Mouse (Mus musculus) cerebellum, adult 2 months (tissue): ENCODE data around the gene Dlgap4.
"Not testable (repeated sequence)": the region's sequence is repeated elsewhere in the genome, so short reads cannot be mapped to it uniquely, and the experiment has no call there.

ENCODE experiments used
- CTCF ChIP-seq: fragments of 200-500 bp; IDR thresholded peaks from 2 replicates; pipeline ENCODE4 v1.5.1; 2011; ENCODE audit warnings: low read depth, mild to moderate bottlenecking, control low read depth, low read length, moderate library complexity, borderline replicate concordance; ENCODE audit not compliant: insufficient read depth
- POLR2A ChIP-seq: fragments of 200-500 bp; IDR thresholded peaks from 2 replicates; pipeline ENCODE4 v1.6.1; 2011; ENCODE audit warnings: low read length, control low read depth, borderline replicate concordance; ENCODE audit not compliant: insufficient read depth

DNA sequence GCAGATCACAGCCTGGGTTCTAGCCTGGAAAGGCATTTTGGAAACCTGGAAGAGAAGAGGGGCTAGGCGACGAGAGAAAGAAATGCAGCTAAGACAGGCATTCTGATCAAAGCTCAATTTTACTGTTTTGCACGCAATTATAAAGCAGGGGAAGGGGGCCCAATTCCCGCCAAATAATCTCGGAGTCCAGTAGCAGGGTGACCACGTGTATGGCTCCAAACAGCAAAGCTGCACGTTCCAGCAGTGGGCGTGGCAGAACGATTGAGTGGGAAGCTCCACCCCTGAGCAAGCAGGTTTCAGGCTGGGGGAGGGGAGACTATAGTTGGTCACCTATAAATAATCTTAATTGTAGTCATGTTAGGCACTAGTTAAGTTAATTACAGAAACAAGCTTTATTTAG lies 188.6 kb downstream of the Dlgap4 start:
- not testable (repeated sequence) for TF ChIP-seq CTCF, POLR2A
